In genomic region chr8:48646110-48646509, GRCm38 (mm10) we compare ENCODE assay signal across 12 mouse cellular contexts.
DNase-seq lines count a peak whose midpoint lies in the region; ATAC-seq and TF ChIP-seq lines count a peak whose summit lies in the region.
"Had no signal": no experiment of that assay in that cellular context is flagged by ENCODE, and none has a peak within 500 bp of the region (broad histone marks: within the 10 kb centered on the region; RNA-seq: fewer than 3 reads in every experiment).

No protein-coding gene starts in this region.

- H3K27me3 ChIP-seq in hindbrain, embryonic 10.5 days (ENCODE audit: insufficient read depth, poor library complexity, severe bottlenecking) = no peaks in the 10 kb centered on the region
- H3K27me3 ChIP-seq in hindbrain, embryonic 16.5 days (replicated peaks; ENCODE audit: control insufficient read depth, insufficient read depth, low read length) = no peaks in the 10 kb centered on the region
- H3K27me3 ChIP-seq in E14TG2a.4 (ENCODE audit: insufficient read depth, low read length) = peaks cover 12% of the 10 kb centered on the region
- no peaks in the 10 kb centered on the region for H3K27me3 ChIP-seq in embryonic facial prominence, embryonic 14.5 days (replicated peaks; ENCODE audit: control insufficient read depth, insufficient read depth, low read length)
- H3K27me3 ChIP-seq in liver, embryonic 16.5 days (ENCODE audit: control insufficient read depth, insufficient read depth, low read depth, low read length) = no peaks in the 10 kb centered on the region
- H3K27me3 ChIP-seq: heart, embryonic 12.5 days had no signal

- no peak overlapping the region for H3K4me3 ChIP-seq in hindbrain, embryonic 10.5 days
- H3K4me3 ChIP-seq in hindbrain, embryonic 16.5 days (ENCODE audit: low read length) = no peak overlapping the region
- 0 out of 2 replicates have a peak overlapping the region, but pooled peaks have one; percentile 7 for H3K4me3 ChIP-seq in E14TG2a.4 (replicated peaks; ENCODE audit: low read length)
- H3K4me3 ChIP-seq in embryonic facial prominence, embryonic 14.5 days (ENCODE audit: low read depth, low read length) = peak overlapping the region; percentile 34
- peak overlapping the region; percentile 5; the same call in 1 of the 2 replicates for H3K4me3 ChIP-seq in liver, embryonic 16.5 days (ENCODE audit: low read depth, low read length)
- H3K4me3 ChIP-seq: erythroblast, embryonic 14.5 days; heart, embryonic 12.5 days had no signal

- H3K9ac ChIP-seq in hindbrain, embryonic 16.5 days (ENCODE audit: low read depth, low read length) = no peak overlapping the region
- H3K9ac ChIP-seq in embryonic facial prominence, embryonic 14.5 days (ENCODE audit: low read depth, low read length) = peak overlapping the region; percentile 49; the same call in 1 of the 2 replicates
- no peak overlapping the region for H3K9ac ChIP-seq in liver, embryonic 16.5 days (ENCODE audit: low read depth, low read length)
- H3K9ac ChIP-seq: heart, embryonic 12.5 days had no signal

- no peak overlapping the region for H3K4me2 ChIP-seq in hindbrain, embryonic 16.5 days (ENCODE audit: low read length)
- peak overlapping the region; percentile 58 for H3K4me2 ChIP-seq in embryonic facial prominence, embryonic 14.5 days (ENCODE audit: low read depth, low read length)
- H3K4me2 ChIP-seq in liver, embryonic 16.5 days (ENCODE audit: low read depth, low read length) = no peak overlapping the region
- H3K4me2 ChIP-seq: heart, embryonic 12.5 days had no signal

- TF ChIP-seq CTCF in E14TG2a.4 (conservative IDR thresholded peaks at IDR 0.05; ENCODE audit: low read length) = no peak

- no peak overlapping the region for H3K27ac ChIP-seq in hindbrain, embryonic 10.5 days
- H3K27ac ChIP-seq in hindbrain, embryonic 16.5 days (ENCODE audit: low read depth, low read length) = no peak overlapping the region
- no peak overlapping the region for H3K27ac ChIP-seq in embryonic facial prominence, embryonic 14.5 days (replicated peaks; ENCODE audit: low read depth, low read length)
- H3K27ac ChIP-seq in liver, embryonic 16.5 days (ENCODE audit: low read length) = no peak overlapping the region

- WGBS in hindbrain, embryonic 10.5 days = 71% methylated on average over 18 of the region's 18 CpGs
- WGBS in hindbrain, embryonic 16.5 days = 77% methylated on average over 18 of the region's 18 CpGs
- WGBS in embryonic facial prominence, embryonic 14.5 days = 43% methylated on average over 18 of the region's 18 CpGs
- 65% methylated on average over 18 of the region's 18 CpGs for WGBS in liver, embryonic 16.5 days (ENCODE audit: insufficient replicate concordance)

- DNase-seq in hindbrain, embryonic 10.5 days (ENCODE audit: low spot score) = peak; percentile 8
- DNase-seq in embryonic facial prominence, embryonic 14.5 days (ENCODE audit: low spot score) = no peak
- no peak for DNase-seq in gastrocnemius, adult 18-20 months (ENCODE audit: low spot score)
- no peak for DNase-seq in layer of hippocampus, adult 9-11 months
- DNase-seq in yolk sac, embryonic 10.5 days (ENCODE audit: low spot score) = no peak
- DNase-seq: B cell, adult 2 months; cerebellum, adult 9-11 months had no signal

- no peaks in the 10 kb centered on the region for H3K9me3 ChIP-seq in hindbrain, embryonic 10.5 days
- no peaks in the 10 kb centered on the region for H3K9me3 ChIP-seq in hindbrain, embryonic 16.5 days (ENCODE audit: control insufficient read depth, low read length)
- no peaks in the 10 kb centered on the region; the same call in 1 of the 2 replicates for H3K9me3 ChIP-seq in E14TG2a.4 (ENCODE audit: low read length)
- H3K9me3 ChIP-seq in embryonic facial prominence, embryonic 14.5 days (ENCODE audit: control insufficient read depth, low read length) = no peaks in the 10 kb centered on the region
- no peaks in the 10 kb centered on the region for H3K9me3 ChIP-seq in liver, embryonic 16.5 days (replicated peaks; ENCODE audit: control insufficient read depth, low read length)
- H3K9me3 ChIP-seq: heart, embryonic 12.5 days had no signal

- H3K36me3 ChIP-seq in hindbrain, embryonic 10.5 days = no peaks in the 10 kb centered on the region
- no peaks in the 10 kb centered on the region for H3K36me3 ChIP-seq in hindbrain, embryonic 16.5 days (ENCODE audit: control insufficient read depth, insufficient read depth, low read length)
- H3K36me3 ChIP-seq in E14TG2a.4 (ENCODE audit: insufficient read depth, low read length) = no peaks in the 10 kb centered on the region
- no peaks in the 10 kb centered on the region for H3K36me3 ChIP-seq in embryonic facial prominence, embryonic 14.5 days (ENCODE audit: control insufficient read depth, insufficient read depth, low read length)
- no peaks in the 10 kb centered on the region for H3K36me3 ChIP-seq in liver, embryonic 16.5 days (ENCODE audit: control insufficient read depth, insufficient read depth)
- H3K36me3 ChIP-seq: heart, embryonic 12.5 days had no signal

- ATAC-seq in hindbrain, embryonic 16.5 days = no peak
- no peak for ATAC-seq in embryonic facial prominence, embryonic 14.5 days (ENCODE audit: low read depth)
- ATAC-seq in liver, embryonic 16.5 days (ENCODE audit: low read depth) = no peak

- H3K4me1 ChIP-seq in hindbrain, embryonic 10.5 days (replicated peaks) = peaks cover 7% of the 10 kb centered on the region
- H3K4me1 ChIP-seq in hindbrain, embryonic 16.5 days (ENCODE audit: control insufficient read depth, insufficient read depth, low read depth, low read length) = no peaks in the 10 kb centered on the region
- no peaks in the 10 kb centered on the region; the same call in 1 of the 2 replicates for H3K4me1 ChIP-seq in E14TG2a.4 (replicated peaks; ENCODE audit: low read depth, low read length)
- peaks cover 20% of the 10 kb centered on the region; the same call in 1 of the 2 replicates for H3K4me1 ChIP-seq in embryonic facial prominence, embryonic 14.5 days (ENCODE audit: control insufficient read depth, insufficient read depth, low read length)
- H3K4me1 ChIP-seq in liver, embryonic 16.5 days (ENCODE audit: control insufficient read depth, low read depth, low read length) = no peaks in the 10 kb centered on the region
- H3K4me1 ChIP-seq: heart, embryonic 12.5 days had no signal

Comparison
In these comparisons a context has a peak if more than half of its experiments do, and no peak if none do; other contexts are left out.
1. H3K4me3 ChIP-seq: peak in E14TG2a.4 (single experiment), embryonic facial prominence, embryonic 14.5 days (single experiment) and liver, embryonic 16.5 days (single experiment); none in hindbrain, embryonic 10.5 days (single experiment) and hindbrain, embryonic 16.5 days (single experiment).